Mouse (Mus musculus): ENCODE results near the gene Rab11fip4. TPM values are rescaled to one million over a fixed set of nuclear protein-coding genes. Genes with fewer than 3 reads are reported as not detected.

Gene Rab11fip4
- polyA plus RNA-seq, 1 experiment from 2014 or later, result 26.9 TPM

DNA sequence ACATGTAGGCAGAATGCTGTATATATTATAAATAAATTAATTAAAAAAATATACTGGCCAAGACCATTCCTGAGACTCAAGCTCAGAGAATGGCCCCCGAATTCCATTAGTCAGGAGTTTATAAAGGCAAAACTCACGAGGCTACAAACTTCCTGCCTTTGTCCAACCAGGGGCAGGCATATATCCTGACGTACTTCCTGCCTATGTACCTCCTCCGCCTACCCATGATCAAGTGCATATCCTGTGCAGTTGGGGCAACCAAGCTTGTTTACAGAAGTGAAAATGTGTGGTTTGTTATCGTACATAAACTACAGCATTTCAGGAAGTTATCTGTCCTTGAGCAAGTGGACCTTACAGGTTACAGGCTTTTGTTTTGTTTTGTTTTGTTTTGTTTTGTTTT, 32.0 kb downstream of the Rab11fip4 start:
- Histone ChIP-seq H3K4me2 (no peak overlapping the region), H3K27ac (no peak overlapping the region), H3K9me3 (no peaks in the 10 kb centered on the region), H3K27me3 (no peaks in the 10 kb centered on the region), H3K4me1 (replicated peaks) (peaks cover 11% of the 10 kb centered on the region; the same call in 1 of the 2 replicates), H3K9ac (no peak overlapping the region), H3K36me3 (peaks cover 41% of the 10 kb centered on the region), H3K4me3 (no peak overlapping the region)
- WGBS, result 88% methylated on average over 5 of the region's 5 CpGs
- no peak for ATAC-seq (ENCODE audit: low FRiP score)

DNA sequence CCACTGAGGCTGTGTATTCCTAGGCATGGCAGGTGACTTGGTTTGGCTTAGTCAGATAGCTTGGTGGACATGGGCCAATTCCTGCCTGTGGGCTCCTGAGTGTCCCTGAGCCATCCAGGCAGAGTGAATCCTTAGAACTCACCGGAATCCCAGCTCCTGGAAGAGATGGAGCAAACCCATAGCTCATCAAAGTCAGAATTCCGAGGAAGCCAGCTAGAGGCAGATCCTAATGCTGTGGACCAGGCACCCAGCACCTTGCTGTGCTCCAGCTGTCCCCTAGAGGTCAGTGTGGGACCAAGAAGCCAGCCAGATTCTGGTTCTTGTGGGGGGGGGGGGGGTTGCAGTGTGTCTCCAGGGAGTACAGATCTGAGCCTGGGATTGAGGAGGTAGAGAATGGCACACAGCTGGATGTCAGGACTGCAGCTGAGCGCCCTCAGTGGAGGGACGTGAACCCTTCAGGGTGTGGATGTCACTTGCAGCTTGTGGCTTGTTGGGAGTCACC, 33.8 kb downstream of the Rab11fip4 start:
- Histone ChIP-seq H3K36me3 (peaks cover 51% of the 10 kb centered on the region), H3K27ac (no peak overlapping the region), H3K27me3 (no peaks in the 10 kb centered on the region), H3K4me3 (no peak overlapping the region), H3K9ac (no peak overlapping the region), H3K4me2 (no peak overlapping the region), H3K9me3 (no peaks in the 10 kb centered on the region), H3K4me1 (replicated peaks) (peaks cover 11% of the 10 kb centered on the region; the same call in 1 of the 2 replicates)
- 0 out of 2 replicates have a peak, but pooled peaks have one; percentile 46 for ATAC-seq (ENCODE audit: low FRiP score)
- WGBS, result 16% methylated on average over 4 of the region's 4 CpGs

- H3K4me1 ChIP-seq (replicated peaks), result peaks cover 4% of the 10 kb centered on the region; the same call in 1 of the 2 replicates
- H3K27ac ChIP-seq, result no peak overlapping the region
- H3K36me3 ChIP-seq, result peaks cover 41% of the 10 kb centered on the region
- no peak overlapping the region for H3K4me2 ChIP-seq
- H3K27me3 ChIP-seq, result no peaks in the 10 kb centered on the region
- no peaks in the 10 kb centered on the region for H3K9me3 ChIP-seq
- H3K9ac ChIP-seq, result no peak overlapping the region
- ATAC-seq (ENCODE audit: low FRiP score), result no peak
- H3K4me3 ChIP-seq, result no peak overlapping the region
- 77% methylated on average over 3 of the region's 3 CpGs for WGBS
Measured at GRCm38 (mm10) chr11:79628716-79629115, 37.7 kb downstream of the Rab11fip4 start.

DNA sequence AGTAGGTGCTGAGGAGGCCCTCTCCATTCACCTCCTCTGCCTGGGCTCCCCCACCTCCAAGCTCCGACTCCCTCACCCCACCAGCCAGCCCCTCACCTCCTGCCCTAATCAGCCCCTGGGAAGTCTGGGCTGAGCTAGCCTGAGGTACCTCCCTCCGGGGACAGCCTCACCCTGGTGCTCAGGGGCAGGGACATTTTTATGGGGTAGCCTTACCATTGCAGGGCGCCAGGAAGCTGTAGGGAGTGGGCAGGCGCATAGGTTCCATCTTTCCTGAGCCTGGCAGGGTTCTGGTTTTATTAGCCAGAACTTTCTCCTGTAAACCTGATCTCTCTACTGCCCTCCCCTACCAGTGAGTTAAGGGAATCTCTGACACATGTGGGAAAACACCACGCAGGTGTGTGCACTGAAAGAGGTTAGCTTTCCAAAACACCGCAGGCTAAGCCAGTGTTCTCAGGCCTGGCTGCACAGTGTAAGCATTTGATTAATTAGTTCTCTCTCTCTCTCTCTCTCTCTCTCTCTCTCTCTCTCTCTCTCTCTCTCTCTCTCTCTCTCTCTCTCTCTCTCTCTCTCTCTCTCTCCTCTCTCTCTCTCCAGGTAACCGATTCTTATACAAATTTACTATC, 38.9 kb downstream of the Rab11fip4 start:
- Histone ChIP-seq H3K9ac (no peak overlapping the region; the same call in 1 of the 2 replicates), H3K9me3 (no peaks in the 10 kb centered on the region), H3K4me3 (no peak overlapping the region), H3K27me3 (no peaks in the 10 kb centered on the region), H3K4me2 (no peak overlapping the region), H3K27ac (no peak overlapping the region), H3K36me3 (peaks cover 48% of the 10 kb centered on the region), H3K4me1 (replicated peaks) (peaks cover 4% of the 10 kb centered on the region; the same call in 1 of the 2 replicates)
- ATAC-seq (ENCODE audit: low FRiP score), result no peak
- WGBS, result 79% methylated on average over 7 of the region's 7 CpGs

DNA sequence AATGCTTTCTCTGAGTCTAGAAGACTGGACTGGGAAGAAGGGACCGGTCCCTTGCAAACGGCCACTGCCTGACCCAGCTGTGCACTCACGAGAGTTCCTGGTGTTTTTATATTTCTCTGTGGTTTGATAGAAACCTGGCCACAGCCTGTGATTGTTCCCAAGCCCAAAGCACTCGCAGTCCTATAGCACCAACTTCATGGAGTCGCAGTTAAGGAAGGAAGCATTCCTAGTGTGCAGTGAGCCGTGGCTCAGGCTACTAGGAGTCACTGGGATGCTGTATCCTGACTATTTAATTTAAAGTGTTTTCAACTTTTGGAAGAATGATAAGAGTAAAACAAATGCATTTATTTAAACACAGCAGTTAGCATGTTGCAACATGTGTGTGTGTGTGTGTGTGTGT, 39.5 kb downstream of the Rab11fip4 start:
- no peaks in the 10 kb centered on the region for H3K27me3 ChIP-seq
- no peak for ATAC-seq (ENCODE audit: low FRiP score)
- H3K4me2 ChIP-seq, result no peak overlapping the region
- 35% methylated on average over 6 of the region's 6 CpGs for WGBS
- no peak overlapping the region for H3K9ac ChIP-seq
- H3K4me1 ChIP-seq (replicated peaks), result no peaks in the 10 kb centered on the region
- H3K36me3 ChIP-seq, result peaks cover 49% of the 10 kb centered on the region
- no peaks in the 10 kb centered on the region for H3K9me3 ChIP-seq
- no peak overlapping the region for H3K27ac ChIP-seq
- no peak overlapping the region for H3K4me3 ChIP-seq

DNA sequence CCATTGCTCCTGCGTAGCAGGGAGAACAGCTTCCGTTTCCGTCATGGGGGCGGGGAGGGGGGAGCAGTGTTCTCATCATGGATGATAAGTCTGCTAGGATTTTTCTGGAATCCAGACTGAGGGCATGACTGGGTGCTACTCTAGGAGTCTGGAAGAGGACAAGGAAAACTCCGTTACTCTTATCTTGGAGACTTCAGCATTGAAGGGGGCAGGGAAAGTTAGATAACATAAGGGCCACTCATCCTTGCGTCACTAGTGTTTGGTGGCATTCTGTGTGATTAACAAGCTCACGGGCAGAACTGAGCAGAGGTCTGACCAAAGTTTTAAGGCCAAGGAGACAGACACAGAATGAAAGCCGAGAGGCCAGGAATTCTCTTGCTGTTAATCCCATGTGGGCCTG, 42.4 kb downstream of the Rab11fip4 start:
- no peak overlapping the region for H3K4me3 ChIP-seq
- 0 out of 2 replicates have a peak, but pooled peaks cover 3% of the 10 kb centered on the region for H3K9me3 ChIP-seq
- H3K36me3 ChIP-seq, result peaks cover 42% of the 10 kb centered on the region
- no peak for ATAC-seq (ENCODE audit: low FRiP score)
- H3K4me1 ChIP-seq (replicated peaks), result no peaks in the 10 kb centered on the region
- H3K27ac ChIP-seq, result no peak overlapping the region
- H3K27me3 ChIP-seq, result no peaks in the 10 kb centered on the region
- no peak overlapping the region for H3K9ac ChIP-seq
- H3K4me2 ChIP-seq, result no peak overlapping the region
- WGBS, result 82% methylated on average over 8 of the region's 8 CpGs

GRCm38 (mm10) chr11:79635661-79636449, 44.8 kb downstream of the Rab11fip4 start:
- Histone ChIP-seq H3K9me3 (0 out of 2 replicates have a peak, but pooled peaks cover 3% of the 10 kb centered on the region), H3K27ac (no peak overlapping the region), H3K9ac (no peak overlapping the region), H3K4me2 (no peak overlapping the region), H3K4me1 (replicated peaks) (peaks cover 20% of the 10 kb centered on the region), H3K27me3 (no peaks in the 10 kb centered on the region), H3K36me3 (peaks cover 33% of the 10 kb centered on the region), H3K4me3 (no peak overlapping the region)
- ATAC-seq (ENCODE audit: low FRiP score), result no peak
- WGBS, result 79% methylated on average over 6 of the region's 6 CpGs

- Histone ChIP-seq H3K4me2 (no peak overlapping the region), H3K36me3 (peaks cover 33% of the 10 kb centered on the region), H3K4me1 (replicated peaks) (peaks cover 23% of the 10 kb centered on the region), H3K9me3 (0 out of 2 replicates have a peak, but pooled peaks cover 3% of the 10 kb centered on the region), H3K9ac (no peak overlapping the region), H3K27ac (no peak overlapping the region), H3K4me3 (no peak overlapping the region), H3K27me3 (no peaks in the 10 kb centered on the region)
- no peak for ATAC-seq (ENCODE audit: low FRiP score)
- 53% methylated on average over 1 of the region's 1 CpGs for WGBS
Measured at GRCm38 (mm10) chr11:79636481-79636880, 45.5 kb downstream of the Rab11fip4 start.

DNA sequence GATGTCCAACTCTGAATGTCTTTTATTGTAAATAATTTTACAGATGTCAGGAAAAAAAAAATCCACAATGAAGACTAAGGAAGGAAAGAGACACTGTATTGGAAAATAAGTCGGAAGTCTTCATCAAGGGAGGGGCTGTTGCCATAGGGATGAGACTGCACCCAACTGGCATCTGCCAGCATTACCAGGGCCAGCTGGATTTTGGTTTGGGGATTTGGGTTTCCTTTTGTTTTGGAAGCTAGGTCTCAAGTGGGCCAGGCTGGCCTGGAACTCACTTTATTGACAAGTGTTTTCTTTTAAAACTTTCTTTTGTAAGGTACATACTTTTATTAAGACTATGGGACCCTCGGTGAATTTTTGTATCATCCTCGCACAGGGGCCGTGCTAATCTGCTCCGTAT, 47.7 kb downstream of the Rab11fip4 start:
- H3K36me3 ChIP-seq, result peaks cover 15% of the 10 kb centered on the region
- no peak for ATAC-seq (ENCODE audit: low FRiP score)
- no peaks in the 10 kb centered on the region for H3K27me3 ChIP-seq
- H3K4me1 ChIP-seq (replicated peaks), result peaks cover 29% of the 10 kb centered on the region
- H3K9me3 ChIP-seq, result 0 out of 2 replicates have a peak, but pooled peaks cover 3% of the 10 kb centered on the region
- WGBS, result 31% methylated on average over 5 of the region's 5 CpGs
- peak overlapping the region; percentile 62; the same call in 1 of the 2 replicates for H3K27ac ChIP-seq
- H3K9ac ChIP-seq, result no peak overlapping the region
- no peak overlapping the region for H3K4me2 ChIP-seq
- H3K4me3 ChIP-seq, result no peak overlapping the region

GRCm38 (mm10) chr11:79640940-79641733, 50.1 kb downstream of the Rab11fip4 start:
- Histone ChIP-seq H3K9me3 (no peaks in the 10 kb centered on the region), H3K4me1 (replicated peaks) (peaks cover 53% of the 10 kb centered on the region), H3K27ac (no peak overlapping the region), H3K9ac (no peak overlapping the region), H3K4me2 (no peak overlapping the region), H3K27me3 (no peaks in the 10 kb centered on the region), H3K36me3 (no peaks in the 10 kb centered on the region), H3K4me3 (no peak overlapping the region)
- 56% methylated on average over 8 of the region's 8 CpGs for WGBS
- no peak for ATAC-seq (ENCODE audit: low FRiP score)

- WGBS, result 75% methylated on average over 9 of the region's 9 CpGs
- no peak for ATAC-seq (ENCODE audit: low FRiP score)
- H3K4me1 ChIP-seq (replicated peaks), result peaks cover 74% of the 10 kb centered on the region
- H3K4me2 ChIP-seq, result no peak overlapping the region
- no peak overlapping the region for H3K4me3 ChIP-seq
- H3K27ac ChIP-seq, result no peak overlapping the region
- no peaks in the 10 kb centered on the region for H3K9me3 ChIP-seq
- no peak overlapping the region for H3K9ac ChIP-seq
- no peaks in the 10 kb centered on the region for H3K36me3 ChIP-seq
- no peaks in the 10 kb centered on the region for H3K27me3 ChIP-seq
Measured at GRCm38 (mm10) chr11:79643730-79644129, 52.7 kb downstream of the Rab11fip4 start.

DNA sequence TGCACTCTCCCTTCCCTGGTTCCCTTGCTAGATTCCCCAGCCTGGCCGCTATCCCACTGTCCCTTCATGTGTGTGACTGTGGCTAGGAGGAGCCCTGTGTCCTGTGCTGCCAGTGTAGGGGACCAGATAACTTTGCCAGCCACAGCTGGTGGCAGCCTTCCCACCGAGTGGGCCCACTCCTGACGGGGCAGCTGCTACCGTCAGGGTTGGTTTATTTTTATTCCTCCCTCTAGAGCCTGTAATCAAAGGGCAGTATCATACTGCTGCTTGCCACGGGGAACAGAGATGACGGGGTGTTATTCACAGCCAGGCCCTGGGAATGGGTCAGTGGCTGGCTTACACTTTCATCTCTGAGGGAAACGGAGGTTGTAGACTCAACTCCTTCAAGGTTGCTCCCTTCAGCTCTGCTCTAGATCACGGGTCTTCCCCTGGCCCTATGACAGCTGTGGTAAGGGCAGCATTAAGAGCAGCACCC, 53.7 kb downstream of the Rab11fip4 start:
- Histone ChIP-seq H3K4me1 (replicated peaks) (peaks cover 75% of the 10 kb centered on the region), H3K9me3 (no peaks in the 10 kb centered on the region), H3K27me3 (no peaks in the 10 kb centered on the region), H3K4me2 (no peak overlapping the region), H3K9ac (0 out of 2 replicates have a peak overlapping the region, but pooled peaks have one; percentile 35), H3K4me3 (no peak overlapping the region), H3K27ac (peak overlapping the region; percentile 52), H3K36me3 (no peaks in the 10 kb centered on the region; the same call in 1 of the 2 replicates)
- 35% methylated on average over 8 of the region's 8 CpGs for WGBS
- ATAC-seq (ENCODE audit: low FRiP score), result no peak
